Mouse (Mus musculus): ENCODE measurements around the gene Taf1c. TPM values are rescaled to one million over a fixed set of nuclear protein-coding genes. Genes with fewer than 3 reads are reported as not detected.

The Taf1c gene
- polyA plus RNA-seq, 1 experiment, result 14.5 TPM

GRCm38 (mm10) chr8:119623061-119623460 lies 18.0 kb upstream of the Taf1c start:
- DNase-seq (ENCODE audit: low spot score), result no peak

- DNase-seq (ENCODE audit: low spot score), result no peak
Measured at GRCm38 (mm10) chr8:119622555-119622954, 17.5 kb upstream of the Taf1c start.

DNA sequence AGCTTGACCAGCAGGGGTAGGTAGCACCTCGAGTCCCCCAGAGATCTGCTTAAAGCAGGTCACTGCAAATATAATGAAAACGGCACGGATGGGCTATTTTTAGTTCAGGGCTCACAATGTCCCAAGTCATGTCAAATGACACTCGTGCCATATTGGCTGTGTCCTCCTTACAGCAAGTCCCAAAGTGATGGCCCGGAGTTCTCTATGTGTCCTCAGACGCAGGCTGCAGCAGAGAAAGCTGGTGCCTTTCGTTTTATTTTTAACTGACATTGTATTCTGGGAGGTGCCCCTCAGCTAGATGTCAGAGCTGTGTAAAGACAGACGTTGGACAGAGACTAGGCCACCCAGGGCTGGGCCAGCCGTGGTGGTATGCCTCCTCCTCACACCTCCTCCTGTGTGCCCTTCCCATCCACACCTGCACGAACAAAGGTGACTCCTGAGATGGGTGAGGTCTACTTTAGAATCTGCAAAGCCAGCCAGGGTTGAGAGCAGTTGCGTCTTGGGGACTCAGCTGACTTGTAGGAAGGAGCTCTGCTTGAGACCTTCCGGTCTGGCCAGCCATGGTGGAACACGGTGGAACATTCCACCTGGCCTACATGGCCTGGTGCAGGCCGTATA lies 15.9 kb upstream of the Taf1c start:
- no peak for DNase-seq (ENCODE audit: low spot score)

- no peak for DNase-seq (ENCODE audit: low spot score)
Measured at GRCm38 (mm10) chr8:119620116-119620840, 15.3 kb upstream of the Taf1c start.

GRCm38 (mm10) chr8:119618887-119619286 lies 13.9 kb upstream of the Taf1c start:
- no peak for DNase-seq (ENCODE audit: low spot score)

DNA sequence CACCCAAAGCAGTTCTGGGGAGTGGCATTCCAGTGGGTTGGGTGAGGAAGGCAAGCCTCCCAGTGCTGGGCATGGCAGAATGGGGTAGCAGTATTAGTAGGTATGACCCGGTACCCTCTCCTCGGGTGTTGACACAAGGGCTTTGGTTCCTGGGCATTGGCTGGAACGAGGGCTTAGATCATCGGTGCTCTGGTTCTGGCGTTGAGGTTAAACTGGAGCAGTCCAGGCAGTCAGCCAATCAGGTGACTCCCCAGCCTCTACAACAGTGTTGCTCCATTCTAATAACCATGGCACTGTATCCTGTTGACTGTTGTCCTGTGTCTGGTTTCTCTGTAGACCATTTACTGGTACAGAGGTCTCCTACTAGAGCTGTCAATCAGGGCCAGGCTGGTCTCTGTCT lies 12.6 kb upstream of the Taf1c start:
- no peak for DNase-seq (ENCODE audit: low spot score)

- DNase-seq (ENCODE audit: low spot score), result no peak
Measured at GRCm38 (mm10) chr8:119616811-119617210, 11.8 kb upstream of the Taf1c start.

- no peak for DNase-seq (ENCODE audit: low spot score)
Measured at GRCm38 (mm10) chr8:119616358-119616757, 11.3 kb upstream of the Taf1c start.

GRCm38 (mm10) chr8:119615096-119615495 lies 10.1 kb upstream of the Taf1c start:
- no peak for DNase-seq (ENCODE audit: low spot score)

DNA sequence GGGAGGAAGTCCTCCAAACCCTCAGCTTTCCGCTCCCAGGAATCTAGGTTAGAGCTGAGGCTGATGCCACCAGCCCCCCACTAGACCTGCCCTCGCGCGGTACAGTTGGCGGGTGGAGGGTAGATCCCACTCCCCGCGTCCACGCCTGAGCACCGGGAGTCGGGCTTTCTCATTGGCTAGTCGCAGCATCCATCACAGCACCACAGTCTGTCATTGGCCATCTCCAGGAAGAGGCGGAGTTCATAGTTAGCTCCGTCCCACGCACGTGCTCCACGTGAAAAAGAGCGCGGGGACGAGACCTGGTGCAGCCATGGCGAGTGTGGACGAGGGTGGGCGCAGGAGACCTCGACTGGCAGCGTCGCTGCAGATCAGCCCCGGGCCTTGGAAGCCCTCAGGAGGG lies 7.4 kb upstream of the Taf1c start, which contains the start of gene Adad2:
Gene Adad2, plus strand, starts transcription at position 277 of the 400 bp plus-strand sequence.
- DNase-seq (ENCODE audit: low spot score), result no peak

GRCm38 (mm10) chr8:119606224-119606623 lies 1.2 kb upstream of the Taf1c start:
- DNase-seq (ENCODE audit: low spot score), result no peak

DNA sequence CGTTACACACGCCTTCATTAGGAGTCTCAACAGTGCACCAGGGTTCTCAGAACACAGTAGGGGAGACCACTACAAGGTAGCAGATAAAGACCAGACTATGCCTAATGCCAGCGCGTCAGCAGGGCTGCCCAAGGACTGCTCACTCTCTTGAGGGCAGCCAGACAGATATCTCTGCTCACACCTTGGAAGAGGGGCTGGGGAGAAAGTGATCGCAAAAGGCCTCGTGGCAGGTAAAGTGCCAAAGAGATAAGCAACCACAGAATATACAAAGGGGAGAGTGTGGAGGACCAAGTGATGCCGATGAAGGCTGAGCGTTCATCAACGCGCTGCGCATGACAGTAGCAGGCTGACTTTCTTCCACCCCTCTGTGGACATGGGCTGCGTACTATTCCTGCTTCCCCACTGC lies 621 bp downstream of the Taf1c start:
- DNase-seq (ENCODE audit: low spot score), result no peak

DNA sequence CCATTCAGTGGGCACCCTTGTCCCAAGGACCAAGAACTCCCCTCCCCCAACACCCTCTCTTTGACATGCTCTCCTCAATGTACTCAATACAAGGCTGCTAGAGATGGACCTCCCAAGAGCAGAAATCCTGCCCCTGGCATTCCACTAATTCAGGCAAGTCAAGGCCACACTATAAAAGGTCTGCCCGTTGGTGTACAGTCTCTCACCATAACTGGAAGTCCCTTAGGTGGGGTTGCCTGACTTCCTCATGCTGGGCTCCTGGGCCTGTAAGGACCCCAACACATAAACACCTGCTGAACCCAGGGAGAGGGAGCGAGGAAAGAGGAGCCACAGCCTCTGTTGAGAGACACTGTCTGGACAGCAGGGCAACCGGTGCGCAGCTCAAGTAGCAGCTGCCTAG lies 1.3 kb downstream of the Taf1c start:
- no peak for DNase-seq (ENCODE audit: low spot score)

DNA sequence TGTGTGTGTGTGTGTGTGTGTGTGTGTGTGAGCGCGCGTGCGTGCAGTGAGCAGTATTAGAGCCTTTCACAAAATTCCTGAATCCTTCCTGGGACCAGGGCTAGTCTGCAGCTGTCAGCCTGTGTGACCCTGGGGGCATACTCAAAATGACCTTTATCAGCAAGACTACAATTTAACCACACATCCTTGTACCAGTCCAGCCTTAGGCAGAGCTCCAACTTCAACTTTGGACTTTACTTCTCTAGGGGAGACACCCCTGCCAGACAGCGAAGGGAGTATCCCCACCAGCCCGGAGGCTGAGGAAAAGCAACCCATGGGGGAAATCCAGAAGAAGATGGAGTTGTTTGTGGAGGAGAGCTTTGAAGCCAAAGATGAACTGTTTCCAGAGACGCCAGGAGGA lies 13.6 kb downstream of the Taf1c start:
- no peak for DNase-seq (ENCODE audit: low spot score)

DNA sequence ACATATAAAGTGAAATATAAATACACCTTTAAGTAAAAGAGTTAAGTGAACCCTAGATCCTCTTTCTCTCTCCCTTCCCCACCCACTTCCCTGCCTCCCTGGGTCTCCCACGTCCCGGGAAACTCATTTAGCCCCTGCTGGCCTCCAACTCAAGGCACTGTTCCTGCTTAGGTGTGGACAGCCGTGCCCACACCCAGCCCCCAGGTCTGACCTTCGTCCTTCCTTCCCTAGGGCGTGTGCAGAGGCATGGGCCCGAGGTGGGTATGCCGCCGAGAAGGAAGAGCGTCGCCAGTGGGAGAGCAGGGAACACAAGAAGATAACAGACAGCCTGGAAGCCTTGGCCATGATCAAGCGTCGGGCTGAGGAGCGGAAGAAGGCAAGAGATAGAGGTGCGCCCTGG lies 14.7 kb downstream of the Taf1c start:
- no peak for DNase-seq (ENCODE audit: low spot score)

DNA sequence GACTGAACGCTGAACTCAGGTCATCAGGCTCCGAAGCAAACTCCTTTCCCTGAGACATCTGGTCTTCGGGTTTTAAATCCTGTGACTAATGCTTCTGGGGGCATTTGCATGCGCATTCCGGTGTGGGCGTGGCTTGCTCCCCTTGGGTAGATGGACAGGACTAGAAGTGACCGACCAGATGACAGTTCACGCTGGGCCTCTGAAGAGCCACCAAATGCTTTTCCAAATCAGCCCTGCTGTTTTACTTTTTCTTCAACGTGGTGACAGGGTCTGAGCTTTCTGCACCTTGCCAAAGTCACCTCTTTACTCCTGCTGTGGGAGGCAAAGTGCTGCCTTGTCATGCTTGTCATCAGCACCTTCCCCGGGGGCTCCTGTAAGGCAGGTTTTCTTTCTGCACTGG lies 16.2 kb downstream of the Taf1c start:
- no peak for DNase-seq (ENCODE audit: low spot score)

DNA sequence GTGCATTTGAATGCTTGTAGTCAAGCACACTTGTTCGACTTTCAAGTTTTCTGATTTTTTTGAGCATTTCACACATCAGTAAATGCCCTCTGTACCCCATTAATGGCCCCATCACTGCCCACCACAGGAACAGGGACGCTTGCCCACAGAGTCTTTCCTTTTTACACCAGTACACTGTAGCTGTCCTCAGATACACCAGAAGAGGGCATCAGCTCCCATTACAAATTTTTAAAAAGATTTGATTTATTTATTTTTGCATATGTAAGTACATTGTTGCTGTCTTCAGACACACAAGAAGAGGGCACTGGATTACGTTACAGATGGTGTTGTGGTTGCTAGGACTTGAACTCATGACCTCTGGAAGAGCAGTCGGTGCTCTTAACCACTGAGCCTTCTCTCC lies 16.7 kb downstream of the Taf1c start:
- no peak for DNase-seq (ENCODE audit: low spot score)

DNA sequence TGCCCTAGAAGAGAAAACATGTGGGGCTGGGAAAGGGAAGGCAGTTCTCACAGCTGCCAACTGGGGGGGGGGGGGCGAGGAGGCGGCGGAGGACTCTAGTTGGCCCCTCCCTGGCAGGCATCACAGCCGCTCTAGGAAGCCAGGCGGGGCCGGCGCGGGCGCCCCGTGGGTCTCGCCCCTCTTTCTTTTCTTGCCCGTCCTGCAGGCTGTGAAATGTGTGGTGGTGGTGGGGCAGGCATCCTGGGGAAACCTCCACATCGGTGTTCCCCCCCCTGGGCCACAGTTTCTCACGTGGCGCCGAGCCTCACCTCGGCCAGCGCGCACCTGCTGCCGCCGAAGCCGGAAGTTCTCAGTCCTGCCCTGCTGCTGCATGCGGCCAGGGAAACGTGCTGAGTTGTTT lies 19.1 kb downstream of the Taf1c start:
- no peak for DNase-seq (ENCODE audit: low spot score)

DNA sequence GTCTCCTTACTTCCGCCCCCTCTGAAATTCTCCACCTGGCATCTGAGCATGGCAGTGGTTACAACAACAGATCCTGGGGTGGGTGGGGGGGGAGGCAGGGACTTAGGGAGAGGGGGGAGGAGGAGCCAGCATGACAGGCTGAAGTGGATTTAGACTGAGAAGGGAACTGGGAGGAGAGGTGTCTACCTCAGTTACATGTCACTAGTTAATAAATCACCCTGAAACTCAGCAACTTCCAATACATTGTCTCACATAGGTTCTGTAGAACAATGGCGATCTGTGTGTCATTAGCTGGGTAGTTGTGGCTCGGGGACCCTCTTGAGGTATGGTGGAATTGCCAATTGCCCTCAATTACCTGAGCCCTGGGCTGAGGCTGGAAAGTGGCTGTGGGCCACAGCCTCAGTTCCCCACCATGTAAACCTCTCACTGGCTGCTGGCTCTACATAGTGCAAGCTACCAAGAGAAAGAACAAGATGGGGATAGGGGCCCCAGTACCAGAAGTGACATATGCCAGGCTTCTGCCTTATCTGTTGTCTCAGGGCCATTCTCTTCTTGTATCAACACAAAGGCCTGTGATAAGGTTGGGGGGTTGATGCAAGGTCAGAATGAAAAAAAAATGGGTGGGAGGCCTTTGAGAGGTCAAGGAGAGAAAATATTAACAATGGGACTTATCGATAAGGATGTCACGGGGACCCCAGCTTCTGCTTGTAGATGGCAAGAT lies 24.4 kb downstream of the Taf1c start:
- DNase-seq (ENCODE audit: low spot score), result no peak

DNA sequence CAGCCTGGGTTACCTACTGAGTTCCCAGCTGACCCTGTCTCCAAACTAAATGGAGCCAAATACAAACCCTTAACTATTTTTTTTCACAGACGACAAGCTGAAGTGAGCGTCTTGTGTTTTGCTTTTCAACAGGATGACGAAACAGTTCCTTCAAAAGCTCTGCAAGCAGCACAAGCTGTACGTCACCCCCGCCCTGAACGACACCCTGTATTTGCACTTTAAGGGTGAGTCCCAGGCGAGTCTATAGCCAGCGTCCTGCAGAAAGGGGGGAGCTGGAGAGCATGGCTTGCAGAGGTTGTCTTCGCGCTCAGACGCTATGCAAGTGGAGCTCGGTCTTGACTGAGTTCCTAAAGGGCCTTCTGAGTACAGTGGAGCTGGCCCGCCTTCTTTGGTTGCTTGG lies 25.9 kb downstream of the Taf1c start:
- no peak for DNase-seq (ENCODE audit: low spot score)

GRCm38 (mm10) chr8:119575366-119575726 lies 29.7 kb downstream of the Taf1c start:
- no peak for DNase-seq (ENCODE audit: low spot score)

GRCm38 (mm10) chr8:119574437-119575365 lies 30.3 kb downstream of the Taf1c start, which contains the start of the genes Hsdl1 and Dnaaf1:
Hsdl1 (minus strand) TSS chr8:119575183.
Dnaaf1 (plus strand) TSS chr8:119575235.
- DNase-seq (ENCODE audit: low spot score), result peak; percentile 98
